Mouse (Mus musculus) liver, embryonic 14.5 days (tissue): ENCODE results near the gene Gse1. TPM values are rescaled to one million over a fixed set of nuclear protein-coding genes. Genes with fewer than 3 reads are reported as not detected.

ENCODE experiments used
- ATAC-seq: fragments of 200-750 bp; cut with Nextera tagmentation; 2 replicates; pipeline ENCODE4 v1.8.0; 2017; ENCODE audit warnings: moderate number of reproducible peaks, mild to moderate bottlenecking, moderate library complexity; ENCODE audit not compliant: insufficient read depth
- DNase-seq, 3 experiments: peaks; one replicate each; pipeline ENCODE4 v3.0.0-alpha.2; 2012 to 2013; ENCODE audit warnings: low read depth in 3 of 3, low spot score in 3 of 3
- H3K27ac ChIP-seq: fragments of 300-500 bp; sonication (generic); 2 replicates; pipeline ENCODE4 v1.5.1; 2014; ENCODE audit warnings: moderate library complexity, mild to moderate bottlenecking, control low read depth, inconsistent platforms
- H3K27me3 ChIP-seq: fragments of 300-500 bp; sonication (generic); 2 replicates; pipeline ENCODE4 v1.6.1; 2014; ENCODE audit warnings: mild to moderate bottlenecking, low read length, moderate library complexity; ENCODE audit not compliant: control insufficient read depth, insufficient read depth
- H3K36me3 ChIP-seq: fragments of 300-500 bp; sonication (generic); replicated peaks from 2 replicates; pipeline ENCODE4 v1.6.1; 2014; ENCODE audit warnings: low read depth; ENCODE audit not compliant: control insufficient read depth, insufficient read depth
- H3K4me1 ChIP-seq, 2 experiments: fragments of 200-500 bp in 1 of 2; fragments of 300-500 bp in 1 of 2; sonication (generic) in 1 of 2; replicated peaks; 2 replicates each; pipeline ENCODE4 v1.6.1; 2012 to 2014; ENCODE audit warnings: antibody characterized with exemption in 1 of 2, inconsistent platforms in 1 of 2, low read length in 1 of 2; ENCODE audit not compliant: control insufficient read depth in 2 of 2, insufficient read depth in 2 of 2
- H3K4me2 ChIP-seq: fragments of 300-500 bp; sonication (generic); 2 replicates; pipeline ENCODE4 v1.6.1; 2014; ENCODE audit warnings: low read depth, mild to moderate bottlenecking, control low read depth, moderate library complexity
- H3K4me3 ChIP-seq, 2 experiments: fragments of 200-500 bp in 1 of 2; fragments of 300-500 bp in 1 of 2; sonication (generic) in 1 of 2; 2 replicates each; pipeline ENCODE4 v1.5.1; 2012 to 2014; ENCODE audit warnings: low read depth in 2 of 2, low read length in 2 of 2, mild to moderate bottlenecking in 2 of 2, control low read depth in 1 of 2, inconsistent platforms in 1 of 2, moderate library complexity in 1 of 2; ENCODE audit not compliant: insufficient read depth in 1 of 2
- H3K9ac ChIP-seq: fragments of 300-500 bp; sonication (generic); replicated peaks from 2 replicates; pipeline ENCODE4 v1.6.1; 2014; ENCODE audit warnings: mild to moderate bottlenecking, control low read depth, moderate library complexity
- H3K9me3 ChIP-seq: fragments of 300-500 bp; sonication (generic); 2 replicates; pipeline ENCODE4 v1.6.1; 2016; ENCODE audit warnings: low read length, mixed read lengths; ENCODE audit not compliant: control insufficient read depth
- CTCF ChIP-seq: IDR thresholded peaks from 2 replicates; pipeline ENCODE4 v1.5.1; 2016; ENCODE audit warnings: antibody characterized with exemption, low read depth, control low read depth
- EP300 ChIP-seq: IDR thresholded peaks from 2 replicates; pipeline ENCODE4 v1.6.1; 2016; ENCODE audit warnings: antibody characterized with exemption, low read depth
- WGBS: fragments of 180-500 bp; shearing (Covaris S2); extraction: QIAGEN DNeasy Blood & Tissue Kit; methylation state at CpG from one replicate; pipeline ENCODE4 v1.1.7; 2014; ENCODE audit not compliant: insufficient replicate concordance; 5-methylcytosine and 5-hydroxymethylcytosine counted together
- polyA plus RNA-seq, 2 experiments: library from polyadenylated mRNA; depleted of rRNA in 1 of 2; stranded (reverse) in 1 of 2; unstranded in 1 of 2; fragments of >200 nt; fragmentation: Nextera tagmentation in 1 of 2; extraction: Ambion mirVana in 1 of 2; gene quantifications; 2 replicates each; pipeline versions ENCODE4 v1.2.1 to v1.2.3; 2012 to 2014

The Gse1 gene
- polyA plus RNA-seq, 2 experiments: 11.4 to 14.9 TPM

GRCm38 (mm10) chr8:120248031-120248430, 19.8 kb downstream of the Gse1 start:
- Histone ChIP-seq H3K9me3 (no peaks in the 10 kb centered on the region), H3K4me1 (no peaks in the 10 kb centered on the region), H3K9ac (no peak overlapping the region), H3K27me3 (no peaks in the 10 kb centered on the region), H3K4me3 (no peak overlapping the region), H3K27ac (no peak overlapping the region), H3K36me3 (no peaks in the 10 kb centered on the region), H3K4me2 (no peak overlapping the region)
- 74% methylated on average over 6 of the region's 7 CpGs for WGBS
- no peak for TF ChIP-seq EP300
- TF ChIP-seq CTCF: no peak
- no peak for DNase-seq
- ATAC-seq: no peak

- H3K4me3 ChIP-seq: no peak overlapping the region
- H3K9me3 ChIP-seq: no peaks in the 10 kb centered on the region
- 74% methylated on average over 4 of the region's 4 CpGs for WGBS
- no peak for ATAC-seq
- H3K27me3 ChIP-seq: no peaks in the 10 kb centered on the region
- H3K9ac ChIP-seq: no peak overlapping the region
- no peaks in the 10 kb centered on the region for H3K36me3 ChIP-seq
- no peak for TF ChIP-seq CTCF
- TF ChIP-seq EP300: no peak
- no peak overlapping the region for H3K4me2 ChIP-seq
- H3K4me1 ChIP-seq: no peaks in the 10 kb centered on the region
- DNase-seq: no peak
- H3K27ac ChIP-seq: no peak overlapping the region
These were observed 20.2 kb downstream of the Gse1 start for GRCm38 (mm10) chr8:120248451-120248850.

GRCm38 (mm10) chr8:120249800-120250336, 21.6 kb downstream of the Gse1 start:
- H3K4me3 ChIP-seq: no peak overlapping the region
- H3K9ac ChIP-seq: no peak overlapping the region
- no peaks in the 10 kb centered on the region for H3K4me1 ChIP-seq
- H3K9me3 ChIP-seq: no peaks in the 10 kb centered on the region
- H3K4me2 ChIP-seq: no peak overlapping the region
- DNase-seq (no peak), ATAC-seq (no peak)
- H3K27me3 ChIP-seq: no peaks in the 10 kb centered on the region
- H3K27ac ChIP-seq: no peak overlapping the region
- 65% methylated on average over 9 of the region's 9 CpGs for WGBS
- no peaks in the 10 kb centered on the region for H3K36me3 ChIP-seq
- TF ChIP-seq CTCF (no peak), EP300 (no peak)

- DNase-seq: no peak
- ATAC-seq: no peak
- H3K4me3 ChIP-seq: no peak overlapping the region
- WGBS: 75% methylated on average over 16 of the region's 16 CpGs
- H3K36me3 ChIP-seq: no peaks in the 10 kb centered on the region
- H3K9me3 ChIP-seq: no peaks in the 10 kb centered on the region
- no peak overlapping the region for H3K4me2 ChIP-seq
- H3K27me3 ChIP-seq: no peaks in the 10 kb centered on the region
- H3K27ac ChIP-seq: no peak overlapping the region
- H3K9ac ChIP-seq: no peak overlapping the region
- H3K4me1 ChIP-seq: no peaks in the 10 kb centered on the region
- TF ChIP-seq EP300 (no peak), CTCF (no peak)
These were observed 22.6 kb downstream of the Gse1 start for GRCm38 (mm10) chr8:120250750-120251410.

GRCm38 (mm10) chr8:120251411-120252035, 23.3 kb downstream of the Gse1 start:
- ATAC-seq (no peak), DNase-seq (no peak)
- Histone ChIP-seq H3K4me2 (no peak overlapping the region), H3K36me3 (no peaks in the 10 kb centered on the region), H3K9ac (no peak overlapping the region), H3K4me3 (no peak overlapping the region), H3K9me3 (no peaks in the 10 kb centered on the region), H3K27ac (no peak overlapping the region), H3K27me3 (no peaks in the 10 kb centered on the region), H3K4me1 (no peaks in the 10 kb centered on the region)
- TF ChIP-seq EP300 (no peak), CTCF (no peak)
- WGBS: 61% methylated on average over 9 of the region's 9 CpGs
